Mouse (Mus musculus) hindbrain, embryonic 14.5 days (tissue): ENCODE measurements at regions not wholly inside any gene's neighbourhood (a gene's known extent, or its start where the extent isn't known, plus 50 kb on each side); places are given as distances from the start of the nearest gene placed in this dataset.

Experiments used
- ATAC-seq: fragments of 200-750 bp; cut with Nextera tagmentation; 2 replicates; pipeline ENCODE4 v1.8.0; 2017; ENCODE audit warnings: moderate number of reproducible peaks, mild to moderate bottlenecking, moderate TSS enrichment, moderate library complexity; ENCODE audit not compliant: low FRiP score
- DNase-seq: peaks from one replicate; pipeline ENCODE4 v3.0.0-alpha.2; 2015; ENCODE audit warnings: low spot score
- H3K27ac ChIP-seq: fragments of 300-500 bp; sonication (generic); 2 replicates; pipeline ENCODE4 v1.5.1; 2014; ENCODE audit warnings: mild to moderate bottlenecking, moderate library complexity
- H3K27me3 ChIP-seq: fragments of 300-500 bp; sonication (generic); 2 replicates; pipeline ENCODE4 v1.6.1; 2014; ENCODE audit warnings: mild to moderate bottlenecking, low read length, mixed read lengths; ENCODE audit not compliant: control insufficient read depth, insufficient read depth
- H3K36me3 ChIP-seq: fragments of 300-500 bp; sonication (generic); replicated peaks from 2 replicates; pipeline ENCODE4 v1.6.1; 2014; ENCODE audit not compliant: control insufficient read depth, insufficient read depth
- H3K4me1 ChIP-seq: fragments of 300-500 bp; sonication (generic); replicated peaks from 2 replicates; pipeline ENCODE4 v1.6.1; 2014; ENCODE audit warnings: antibody characterized with exemption, low read length, mixed read lengths; ENCODE audit not compliant: control insufficient read depth, insufficient read depth
- H3K4me2 ChIP-seq: fragments of 300-500 bp; sonication (generic); replicated peaks from 2 replicates; pipeline ENCODE4 v1.6.1; 2014; ENCODE audit warnings: mild to moderate bottlenecking, moderate library complexity
- H3K4me3 ChIP-seq: fragments of 300-500 bp; sonication (generic); replicated peaks from 2 replicates; pipeline ENCODE4 v1.5.1; 2014; ENCODE audit warnings: mild to moderate bottlenecking, low read length
- H3K9ac ChIP-seq: fragments of 300-500 bp; sonication (generic); 2 replicates; pipeline ENCODE4 v1.6.1; 2014
- H3K9me3 ChIP-seq: fragments of 300-500 bp; sonication (generic); 2 replicates; pipeline ENCODE4 v1.6.1; 2016; ENCODE audit warnings: low read length; ENCODE audit not compliant: control insufficient read depth
- WGBS: fragments of 180-500 bp; shearing (Covaris S2); extraction: QIAGEN DNeasy Blood & Tissue Kit; methylation state at CpG from one replicate; pipeline ENCODE4 v1.1.7; 2014; 5-methylcytosine and 5-hydroxymethylcytosine counted together

DNA sequence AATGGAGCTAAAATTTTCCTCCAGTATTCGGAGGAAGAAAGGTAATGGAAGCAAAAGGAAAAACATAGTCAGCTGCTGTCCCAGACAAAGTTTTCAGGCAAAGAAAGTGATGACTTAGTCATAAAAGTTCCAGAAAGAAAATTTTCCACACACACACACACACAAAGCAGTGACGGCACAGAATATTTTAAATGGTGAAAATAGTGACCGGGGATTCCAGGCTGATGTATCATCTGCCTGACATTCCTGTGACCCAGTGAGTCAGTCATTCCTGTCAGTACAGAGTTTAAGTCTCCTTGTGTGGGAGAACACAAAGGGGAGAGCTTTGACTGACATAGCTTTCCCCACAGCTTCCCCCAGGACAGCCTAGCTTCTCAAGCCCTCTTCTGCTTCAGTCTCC is 107.9 kb downstream of the Atp6ap1l start:
- Histone ChIP-seq H3K9me3 (no peaks in the 10 kb centered on the region), H3K27me3 (no peaks in the 10 kb centered on the region), H3K27ac (no peak overlapping the region), H3K4me2 (no peak overlapping the region), H3K4me1 (no peaks in the 10 kb centered on the region), H3K36me3 (no peaks in the 10 kb centered on the region), H3K4me3 (no peak overlapping the region), H3K9ac (no peak overlapping the region)
- ATAC-seq (no peak), DNase-seq (no peak)
- WGBS = 87% methylated on average over 3 of the region's 3 CpGs

- no peaks in the 10 kb centered on the region for H3K4me1 ChIP-seq
- no peak for ATAC-seq
- H3K27ac ChIP-seq = no peak overlapping the region
- 94% methylated on average over 4 of the region's 4 CpGs for WGBS
- no peak for DNase-seq
- H3K9me3 ChIP-seq = no peaks in the 10 kb centered on the region
- H3K36me3 ChIP-seq = no peaks in the 10 kb centered on the region
- no peak overlapping the region for H3K4me2 ChIP-seq
- no peak overlapping the region for H3K9ac ChIP-seq
- H3K4me3 ChIP-seq = no peak overlapping the region
- H3K27me3 ChIP-seq = no peaks in the 10 kb centered on the region
These were observed 108.3 kb downstream of the Atp6ap1l start for GRCm38 (mm10) chr13:90796809-90797208.

DNA sequence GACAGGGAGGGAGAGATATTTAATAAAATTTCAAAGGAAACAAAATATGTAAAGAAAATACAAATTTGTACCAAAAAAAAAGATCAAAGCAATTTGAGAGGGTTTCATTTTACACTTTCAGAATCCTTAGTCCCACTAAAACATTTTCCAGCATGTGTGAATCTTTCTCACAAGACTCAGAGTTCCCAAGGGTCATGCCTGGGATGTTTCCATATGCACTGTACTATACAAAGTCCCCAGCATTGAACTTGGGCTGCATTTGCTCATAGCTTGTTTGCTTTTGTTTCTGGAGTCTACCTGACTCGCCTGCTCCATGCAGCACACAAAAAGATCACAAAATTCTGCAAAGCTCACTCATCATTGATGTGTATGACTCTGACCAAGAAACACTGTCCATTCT is 122.7 kb downstream of the Atp6ap1l start:
- H3K4me3 ChIP-seq = no peak overlapping the region
- ATAC-seq (no peak), DNase-seq (no peak)
- 88% methylated on average over 1 of the region's 1 CpGs for WGBS
- no peak overlapping the region for H3K4me2 ChIP-seq
- no peaks in the 10 kb centered on the region for H3K4me1 ChIP-seq
- no peaks in the 10 kb centered on the region for H3K27me3 ChIP-seq
- H3K9me3 ChIP-seq = no peaks in the 10 kb centered on the region
- no peak overlapping the region for H3K9ac ChIP-seq
- no peak overlapping the region for H3K27ac ChIP-seq
- H3K36me3 ChIP-seq = no peaks in the 10 kb centered on the region

DNA sequence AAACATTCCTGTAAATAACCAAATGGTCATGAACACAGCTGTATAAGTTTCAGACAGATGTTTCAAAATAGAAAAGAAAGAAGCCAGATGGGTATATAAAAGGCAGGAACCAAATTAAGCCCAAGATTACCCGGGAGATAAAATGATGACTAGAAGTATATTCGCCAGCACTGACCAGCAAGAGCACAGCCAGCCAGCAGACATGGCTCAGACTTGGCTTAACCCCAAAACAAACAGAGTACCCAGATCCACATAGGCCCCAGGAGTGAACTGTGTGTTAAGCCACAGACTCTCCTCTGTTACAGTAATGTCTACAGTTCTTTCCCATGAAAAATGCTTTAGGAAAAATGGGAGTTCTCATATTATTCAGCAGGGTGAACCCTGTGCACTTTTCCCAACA is 123.2 kb downstream of the Atp6ap1l start:
- ATAC-seq = no peak
- no peak overlapping the region for H3K4me3 ChIP-seq
- 77% methylated on average over 2 of the region's 2 CpGs for WGBS
- no peak overlapping the region for H3K4me2 ChIP-seq
- H3K9me3 ChIP-seq = no peaks in the 10 kb centered on the region
- no peak overlapping the region for H3K27ac ChIP-seq
- no peaks in the 10 kb centered on the region for H3K27me3 ChIP-seq
- H3K9ac ChIP-seq = no peak overlapping the region
- DNase-seq = no peak
- no peaks in the 10 kb centered on the region for H3K36me3 ChIP-seq
- no peaks in the 10 kb centered on the region for H3K4me1 ChIP-seq

GRCm38 (mm10) chr13:90777952-90778298 is 127.2 kb downstream of the Atp6ap1l start:
- H3K36me3 ChIP-seq = no peaks in the 10 kb centered on the region
- 36% methylated on average over 4 of the region's 4 CpGs for WGBS
- H3K9ac ChIP-seq = no peak overlapping the region
- no peaks in the 10 kb centered on the region for H3K27me3 ChIP-seq
- H3K4me2 ChIP-seq = no peak overlapping the region
- no peak overlapping the region for H3K4me3 ChIP-seq
- H3K9me3 ChIP-seq = no peaks in the 10 kb centered on the region
- ATAC-seq = peak; percentile 87
- DNase-seq = peak; percentile 46
- no peak overlapping the region for H3K27ac ChIP-seq
- H3K4me1 ChIP-seq = no peaks in the 10 kb centered on the region

- H3K4me3 ChIP-seq = no peak overlapping the region
- WGBS = 86% methylated on average over 5 of the region's 5 CpGs
- no peak for DNase-seq
- no peak overlapping the region for H3K9ac ChIP-seq
- H3K27ac ChIP-seq = peak overlapping the region; percentile 49
- H3K4me2 ChIP-seq = no peak overlapping the region
- H3K9me3 ChIP-seq = no peaks in the 10 kb centered on the region
- peak; percentile 49; the same call in 1 of the 2 replicates for ATAC-seq
- H3K27me3 ChIP-seq = no peaks in the 10 kb centered on the region
- no peaks in the 10 kb centered on the region for H3K4me1 ChIP-seq
- H3K36me3 ChIP-seq = no peaks in the 10 kb centered on the region
These were observed 127.8 kb downstream of the Atp6ap1l start for GRCm38 (mm10) chr13:90777123-90777951.

DNA sequence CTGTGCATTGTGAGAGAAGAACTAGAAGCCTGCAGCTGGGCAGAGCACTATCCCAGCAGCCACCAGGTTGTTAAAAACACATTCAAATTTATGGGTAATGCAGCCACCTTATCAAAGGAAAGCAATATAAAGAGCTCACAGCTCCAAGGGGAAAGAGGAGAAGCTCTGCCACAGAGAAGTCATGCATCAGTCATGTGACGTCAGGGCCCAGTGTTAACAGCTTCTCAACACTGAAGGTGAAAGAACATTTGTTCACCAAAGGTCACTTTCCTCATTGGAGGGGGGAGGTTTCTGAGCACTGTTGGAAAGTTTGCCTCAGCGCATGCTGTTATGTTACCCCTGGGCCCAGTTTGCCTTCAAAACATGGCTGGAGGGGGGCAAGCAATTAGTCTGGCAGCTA is 143.0 kb downstream of the Atp6ap1l start:
- H3K4me2 ChIP-seq = no peak overlapping the region
- ATAC-seq = no peak

GRCm38 (mm10) chr13:90760516-90761050 is 144.6 kb downstream of the Atp6ap1l start:
- no peak for DNase-seq
- Histone ChIP-seq H3K4me3 (no peak overlapping the region), H3K4me2 (no peak overlapping the region), H3K9ac (no peak overlapping the region), H3K4me1 (no peaks in the 10 kb centered on the region), H3K27ac (no peak overlapping the region), H3K9me3 (no peaks in the 10 kb centered on the region), H3K36me3 (no peaks in the 10 kb centered on the region), H3K27me3 (no peaks in the 10 kb centered on the region)
- WGBS = 85% methylated on average over 4 of the region's 4 CpGs
- ATAC-seq = no peak

More for the DNA sequence above, 143.0 kb downstream of the Atp6ap1l start:
- Histone ChIP-seq H3K27ac (no peak overlapping the region), H3K4me1 (no peaks in the 10 kb centered on the region), H3K4me3 (no peak overlapping the region), H3K9ac (no peak overlapping the region), H3K9me3 (no peaks in the 10 kb centered on the region), H3K36me3 (no peaks in the 10 kb centered on the region), H3K27me3 (no peaks in the 10 kb centered on the region)
- DNase-seq = no peak
- 53% methylated on average over 2 of the region's 2 CpGs for WGBS

DNA sequence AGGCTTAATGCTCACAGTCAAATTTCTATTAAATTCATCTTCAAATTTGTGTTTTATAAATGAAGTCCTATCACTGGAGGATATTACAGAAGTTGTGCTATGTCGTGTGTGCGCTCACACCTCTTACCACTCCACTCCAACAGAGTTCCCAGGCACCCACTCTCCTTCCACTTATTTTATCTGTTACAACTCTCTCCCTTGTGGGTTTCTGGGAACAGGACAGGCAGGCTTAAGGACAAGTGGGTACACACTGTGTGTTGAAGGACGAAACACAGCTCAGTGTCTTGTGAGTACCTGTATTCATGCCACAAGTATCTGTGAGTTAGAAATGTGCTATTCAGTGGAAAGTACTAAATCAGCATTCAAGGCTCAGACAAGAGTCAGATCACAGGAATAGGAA is 150.7 kb downstream of the Atp6ap1l start:
- H3K27ac ChIP-seq = no peak overlapping the region
- DNase-seq (no peak), ATAC-seq (no peak)
- H3K36me3 ChIP-seq = no peaks in the 10 kb centered on the region
- no peak overlapping the region for H3K9ac ChIP-seq
- H3K4me2 ChIP-seq = no peak overlapping the region
- H3K9me3 ChIP-seq = no peaks in the 10 kb centered on the region
- H3K27me3 ChIP-seq = no peaks in the 10 kb centered on the region
- WGBS = 93% methylated on average over 3 of the region's 3 CpGs
- H3K4me1 ChIP-seq = no peaks in the 10 kb centered on the region
- no peak overlapping the region for H3K4me3 ChIP-seq
